Mouse (Mus musculus) embryonic facial prominence, embryonic 11.5 days (tissue): ENCODE measurements around the gene Atp6v1d. TPM values are rescaled to one million over a fixed set of nuclear protein-coding genes. Genes with fewer than 3 reads are reported as not detected.

Experiments used
- ATAC-seq: fragments of 200-750 bp; cut with Nextera tagmentation; replicated peaks from 2 replicates; pipeline ENCODE4 v1.8.0; 2017; ENCODE audit warnings: low read depth; ENCODE audit not compliant: insufficient number of reproducible peaks, low FRiP score, low TSS enrichment
- DNase-seq: peaks from one replicate; pipeline ENCODE4 v3.0.0-alpha.2; 2015; ENCODE audit warnings: low spot score
- H3K27ac ChIP-seq: fragments of 300-500 bp; sonication (generic); replicated peaks from 2 replicates; pipeline ENCODE4 v1.5.1; 2014; ENCODE audit warnings: mild to moderate bottlenecking, low read depth, low read length, control low read depth
- H3K27me3 ChIP-seq: fragments of 300-500 bp; sonication (generic); 2 replicates; pipeline ENCODE4 v1.6.1; 2014; ENCODE audit warnings: mild to moderate bottlenecking, low read length, moderate library complexity, mixed read lengths; ENCODE audit not compliant: control insufficient read depth, insufficient read depth
- H3K36me3 ChIP-seq: fragments of 300-500 bp; sonication (generic); replicated peaks from 2 replicates; pipeline ENCODE4 v1.6.1; 2014; ENCODE audit warnings: low read depth, mild to moderate bottlenecking, low read length, moderate library complexity, mixed read lengths; ENCODE audit not compliant: control insufficient read depth, insufficient read depth
- H3K4me1 ChIP-seq: fragments of 300-500 bp; sonication (generic); 2 replicates; pipeline ENCODE4 v1.6.1; 2014; ENCODE audit warnings: low read length, mixed read lengths; ENCODE audit not compliant: control insufficient read depth, insufficient read depth
- H3K4me2 ChIP-seq: fragments of 300-500 bp; sonication (generic); 2 replicates; pipeline ENCODE4 v1.6.1; 2014; ENCODE audit warnings: low read depth, mild to moderate bottlenecking, control low read depth, low read length, moderate library complexity
- H3K4me3 ChIP-seq: fragments of 300-500 bp; sonication (generic); 2 replicates; pipeline ENCODE4 v1.5.1; 2014; ENCODE audit warnings: low read depth, low read length, control low read depth
- H3K9ac ChIP-seq: fragments of 300-500 bp; sonication (generic); replicated peaks from 2 replicates; pipeline ENCODE4 v1.6.1; 2014; ENCODE audit warnings: mild to moderate bottlenecking, control low read depth, low read length
- H3K9me3 ChIP-seq: fragments of 300-500 bp; sonication (generic); replicated peaks from 2 replicates; pipeline ENCODE4 v1.6.1; 2016; ENCODE audit warnings: mild to moderate bottlenecking, low read length, inconsistent platforms, mixed read lengths; ENCODE audit not compliant: control insufficient read depth
- WGBS: fragments of 180-500 bp; shearing (Covaris S2); extraction: QIAGEN DNeasy Blood & Tissue Kit; methylation state at CpG from one replicate; pipeline ENCODE4 v1.1.7; 2014; 5-methylcytosine and 5-hydroxymethylcytosine counted together
- polyA plus RNA-seq: library from polyadenylated mRNA; unstranded; fragments of >200 nt; fragmentation: Nextera tagmentation; extraction: Ambion mirVana; gene quantifications from 2 replicates; pipeline ENCODE4 v1.2.1, GENCODE M21; 2014

The Atp6v1d gene
- 93.7 and 109 TPM in 2 replicates for polyA plus RNA-seq

DNA sequence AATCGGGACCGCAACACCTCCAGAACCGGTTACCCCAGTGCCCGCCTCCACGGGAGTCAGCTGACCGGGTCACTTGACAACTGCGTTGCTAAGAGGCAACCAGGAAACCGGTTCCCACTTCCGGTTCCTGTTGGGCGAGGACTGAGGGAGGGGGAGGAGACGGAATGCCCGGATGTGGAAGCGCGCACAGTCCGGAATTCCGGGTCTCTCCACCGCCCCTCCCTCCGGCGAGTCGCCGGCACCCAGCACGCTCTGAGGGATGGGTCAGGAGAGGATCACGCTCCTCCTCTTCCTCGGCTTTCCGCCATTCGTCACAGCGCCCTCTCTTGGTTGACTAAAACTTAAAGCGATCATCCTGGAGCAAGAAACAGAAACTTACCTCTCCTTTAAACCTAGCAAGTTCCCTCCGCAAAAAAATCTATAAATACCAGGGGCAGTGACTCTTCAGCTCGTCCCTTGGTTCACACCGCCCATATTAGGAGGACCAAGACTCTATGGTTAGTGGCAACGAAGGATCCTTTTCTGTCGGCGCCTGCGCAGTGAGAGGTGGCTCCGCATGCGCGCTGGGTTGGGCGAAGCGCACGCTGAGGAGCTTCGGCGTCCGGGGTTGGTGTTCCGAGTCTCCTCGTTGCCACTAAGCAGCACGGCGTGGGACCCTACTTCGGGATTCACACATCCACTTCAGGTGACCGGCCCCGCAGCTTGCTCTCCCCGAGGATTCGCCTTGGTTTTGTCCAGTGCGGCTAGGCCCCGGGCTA, at the start of gene Atp6v1d, which contains the start of gene Eif2s1:
Atp6v1d (minus strand) TSS at position 143 of the 758 bp plus-strand sequence.
Eif2s1 (plus strand) TSS at position 324 of the 758 bp plus-strand sequence.
- H3K27me3 ChIP-seq: no peaks in the 10 kb centered on the region
- no peaks in the 10 kb centered on the region for H3K36me3 ChIP-seq
- H3K4me1 ChIP-seq: no peaks in the 10 kb centered on the region
- DNase-seq: peak; percentile 99
- H3K9ac ChIP-seq: peak within 1 kb of the TSS; percentile 85
- H3K4me3 ChIP-seq: peak within 1 kb of the TSS; percentile 87
- peak within 1 kb of the TSS; percentile 49 for H3K27ac ChIP-seq
- H3K9me3 ChIP-seq: no peaks in the 10 kb centered on the region
- H3K4me2 ChIP-seq: peak within 1 kb of the TSS; percentile 81
- peak; percentile 100 for ATAC-seq
- WGBS: under 1% methylated on average over 55 of the region's 55 CpGs

DNA sequence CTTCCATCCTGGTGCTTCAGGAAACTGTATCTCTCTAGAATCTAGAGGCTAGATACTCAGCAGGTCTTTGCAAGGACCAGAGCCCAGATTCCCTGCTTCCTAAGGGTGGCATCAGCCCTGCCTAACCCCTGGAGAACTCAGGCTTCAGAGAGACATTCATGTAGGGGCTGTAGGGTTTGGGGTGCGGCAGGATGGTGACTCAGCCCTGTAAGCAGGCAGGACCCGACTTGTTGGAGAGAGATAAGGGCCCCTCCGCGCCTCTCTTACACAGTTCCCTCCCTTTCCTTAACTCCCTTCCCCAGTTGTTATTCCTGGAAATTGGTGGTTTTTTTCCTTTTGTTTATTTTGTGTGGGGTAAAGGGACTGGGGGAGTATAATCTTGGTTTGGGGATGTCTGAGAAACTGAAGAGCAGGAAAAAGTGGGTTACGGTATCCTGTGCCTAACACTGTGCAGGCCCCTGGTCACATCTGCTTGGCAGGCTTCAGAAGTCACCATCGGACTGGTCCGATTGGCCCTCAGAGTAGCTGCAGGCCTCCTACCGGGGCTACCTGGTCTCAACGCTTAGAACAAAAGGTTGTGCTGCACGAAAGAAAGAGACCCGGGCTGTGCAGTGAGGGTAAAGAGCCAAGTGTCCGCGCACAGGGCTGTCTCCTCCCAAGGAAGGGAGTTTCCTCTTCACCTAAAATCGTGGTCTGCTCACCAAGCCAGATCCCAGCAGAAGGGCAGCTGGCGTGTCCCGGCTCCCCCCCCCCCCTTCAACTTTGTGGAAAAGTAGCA, 49.4 kb upstream of the Atp6v1d start:
- WGBS: 7% methylated on average over 16 of the region's 16 CpGs
- Histone ChIP-seq H3K27me3 (peaks cover 27% of the 10 kb centered on the region), H3K4me1 (peaks cover 8% of the 10 kb centered on the region), H3K4me2 (peak overlapping the region; percentile 63), H3K36me3 (no peaks in the 10 kb centered on the region), H3K4me3 (peak overlapping the region; percentile 33), H3K9me3 (no peaks in the 10 kb centered on the region), H3K27ac (no peak overlapping the region), H3K9ac (peak overlapping the region; percentile 43)
- ATAC-seq (no peak), DNase-seq (peak; percentile 21)

DNA sequence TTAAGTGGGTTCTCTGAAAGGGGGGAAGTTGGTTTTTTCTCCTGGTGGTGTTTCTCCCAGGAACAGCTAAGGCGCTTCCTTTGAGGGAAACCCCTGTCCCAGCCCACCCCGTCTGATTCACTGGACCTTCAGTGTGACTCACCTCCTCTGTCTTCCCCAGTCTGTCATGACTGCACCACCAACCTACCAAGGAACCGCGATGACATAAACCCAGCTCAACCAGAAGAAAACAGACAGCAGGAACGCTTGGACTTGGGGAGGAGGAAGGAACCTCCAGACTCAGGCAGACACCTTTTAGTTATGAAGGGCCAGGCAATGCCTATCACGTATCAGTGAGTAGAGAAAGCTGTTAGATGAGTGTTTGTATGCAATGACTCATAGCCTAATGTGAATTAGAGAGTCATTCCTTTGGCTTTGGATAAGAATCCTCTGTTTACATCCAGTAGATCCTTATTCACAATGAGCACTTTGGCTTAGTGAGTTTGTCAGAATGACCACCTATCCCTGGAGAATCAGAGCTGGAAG, 46.7 kb upstream of the Atp6v1d start:
- Histone ChIP-seq H3K36me3 (no peaks in the 10 kb centered on the region), H3K9ac (no peak overlapping the region), H3K4me2 (no peak overlapping the region), H3K27ac (no peak overlapping the region), H3K9me3 (no peaks in the 10 kb centered on the region), H3K4me3 (no peak overlapping the region), H3K4me1 (peaks cover 8% of the 10 kb centered on the region), H3K27me3 (peaks cover 27% of the 10 kb centered on the region)
- ATAC-seq (no peak), DNase-seq (no peak)
- 80% methylated on average over 6 of the region's 6 CpGs for WGBS

DNA sequence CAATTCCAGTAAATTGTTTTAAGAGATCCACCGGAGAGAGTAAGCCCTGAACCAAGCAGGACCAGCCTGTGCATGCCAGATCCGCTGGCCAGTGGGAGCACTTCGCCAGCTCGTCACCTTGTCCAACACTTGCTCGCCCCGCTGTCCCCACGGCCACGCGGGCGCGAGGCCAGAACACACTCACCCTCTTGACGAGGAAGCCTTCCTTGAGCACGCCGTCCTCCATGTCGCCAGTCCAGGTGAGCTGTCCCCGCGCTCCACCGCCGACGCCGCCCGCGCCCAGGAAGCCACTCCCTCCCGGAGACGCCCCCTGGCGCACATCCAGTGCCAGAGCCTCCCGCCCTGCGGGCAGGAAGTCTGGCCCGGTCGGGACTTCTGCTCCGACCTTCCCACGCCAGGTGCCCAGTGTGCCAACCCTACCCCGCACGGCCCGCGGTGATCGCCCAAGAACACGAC, 45.3 kb upstream of the Atp6v1d start, which contains the start of gene Plek2:
Plek2 (minus strand) TSS at position 258 of the 456 bp plus-strand sequence.
- Histone ChIP-seq H3K27me3 (peaks cover 25% of the 10 kb centered on the region), H3K36me3 (no peaks in the 10 kb centered on the region), H3K4me2 (peak within 1 kb of the TSS; percentile 88), H3K4me3 (peak within 1 kb of the TSS; percentile 36), H3K27ac (no peak within 1 kb of the TSS), H3K4me1 (peaks cover 6% of the 10 kb centered on the region), H3K9ac (peak within 1 kb of the TSS; percentile 48), H3K9me3 (no peaks in the 10 kb centered on the region)
- ATAC-seq (peak; percentile 64; the same call in 1 of the 2 replicates), DNase-seq (peak; percentile 65)
- WGBS: 2% methylated on average over 37 of the region's 38 CpGs

DNA sequence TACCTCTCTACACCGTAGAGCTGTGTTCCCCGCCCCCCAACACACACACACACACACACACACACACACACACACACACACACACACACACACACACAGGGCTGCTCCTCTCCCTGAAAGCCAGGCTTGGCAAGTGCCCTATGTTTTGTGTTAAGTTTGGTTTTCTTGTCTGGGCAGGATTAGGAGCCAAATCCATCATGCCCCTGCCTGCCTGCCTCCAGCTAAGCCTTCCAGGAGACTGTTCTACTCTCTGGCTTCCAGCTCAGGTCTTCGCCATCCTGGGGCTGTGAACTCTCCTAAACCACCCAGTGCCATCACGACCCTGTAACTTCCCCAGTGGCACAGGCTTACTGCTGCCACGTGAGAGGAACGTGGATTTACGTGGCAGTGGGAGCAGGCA, 43.1 kb upstream of the Atp6v1d start:
- ATAC-seq (no peak), DNase-seq (no peak)
- Histone ChIP-seq H3K36me3 (no peaks in the 10 kb centered on the region), H3K4me2 (no peak overlapping the region), H3K27me3 (peaks cover 13% of the 10 kb centered on the region), H3K27ac (no peak overlapping the region), H3K4me3 (no peak overlapping the region), H3K9me3 (no peaks in the 10 kb centered on the region), H3K4me1 (peaks cover 4% of the 10 kb centered on the region; the same call in 1 of the 2 replicates), H3K9ac (no peak overlapping the region)
- WGBS: 76% methylated on average over 6 of the region's 7 CpGs

DNA sequence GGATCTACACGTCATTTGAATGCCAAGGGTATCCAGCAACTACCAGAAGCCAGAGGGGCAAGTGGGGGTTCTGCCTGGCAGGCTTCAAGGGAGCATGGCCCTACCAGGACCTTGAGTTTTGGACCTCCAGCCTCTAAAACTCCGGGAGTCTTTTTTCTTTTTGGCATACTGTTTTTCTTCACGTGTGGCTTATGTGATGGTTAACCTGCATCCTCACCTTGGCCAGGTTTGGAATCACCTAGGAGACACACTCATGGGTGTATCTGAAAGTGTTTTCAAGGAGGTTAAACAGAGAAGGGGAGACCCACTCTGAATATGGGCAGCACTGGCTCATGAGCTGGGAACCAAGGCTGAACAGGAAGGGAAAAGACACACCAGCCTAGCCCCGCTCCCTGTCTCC, 41.9 kb upstream of the Atp6v1d start:
- Histone ChIP-seq H3K27ac (no peak overlapping the region), H3K4me3 (no peak overlapping the region), H3K4me1 (peaks cover 4% of the 10 kb centered on the region; the same call in 1 of the 2 replicates), H3K27me3 (peaks cover 13% of the 10 kb centered on the region), H3K4me2 (no peak overlapping the region), H3K36me3 (no peaks in the 10 kb centered on the region), H3K9me3 (no peaks in the 10 kb centered on the region), H3K9ac (no peak overlapping the region)
- no peak for DNase-seq
- 79% methylated on average over 4 of the region's 4 CpGs for WGBS
- ATAC-seq: no peak

DNA sequence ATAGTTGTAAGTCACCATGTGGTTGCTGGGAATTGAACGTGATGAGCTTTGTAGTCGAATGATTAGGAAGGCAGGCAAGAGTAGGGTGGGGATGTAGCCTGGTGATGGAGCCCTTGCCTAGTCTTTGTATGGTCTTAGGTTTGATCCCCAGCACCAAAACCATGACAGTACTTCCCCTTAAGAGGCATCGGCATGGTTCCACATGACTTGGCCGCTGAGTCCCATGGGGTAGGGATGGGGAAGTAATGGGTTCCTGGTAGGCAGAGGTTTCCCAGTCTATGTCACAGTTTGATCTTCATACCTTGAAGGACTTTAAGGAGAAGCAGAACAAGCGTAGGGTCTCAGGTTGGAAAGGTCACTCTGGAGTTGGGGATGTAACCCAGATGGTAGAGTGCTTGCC, 40.0 kb upstream of the Atp6v1d start:
- ATAC-seq (no peak), DNase-seq (no peak)
- WGBS: 87% methylated on average over 5 of the region's 5 CpGs
- Histone ChIP-seq H3K4me2 (no peak overlapping the region), H3K27ac (no peak overlapping the region), H3K9ac (no peak overlapping the region), H3K36me3 (no peaks in the 10 kb centered on the region), H3K4me3 (no peak overlapping the region), H3K4me1 (no peaks in the 10 kb centered on the region), H3K9me3 (no peaks in the 10 kb centered on the region), H3K27me3 (peaks cover 3% of the 10 kb centered on the region; the same call in 1 of the 2 replicates)
